16 mouse cellular contexts compared by ENCODE assay signal in the genomic region with DNA sequence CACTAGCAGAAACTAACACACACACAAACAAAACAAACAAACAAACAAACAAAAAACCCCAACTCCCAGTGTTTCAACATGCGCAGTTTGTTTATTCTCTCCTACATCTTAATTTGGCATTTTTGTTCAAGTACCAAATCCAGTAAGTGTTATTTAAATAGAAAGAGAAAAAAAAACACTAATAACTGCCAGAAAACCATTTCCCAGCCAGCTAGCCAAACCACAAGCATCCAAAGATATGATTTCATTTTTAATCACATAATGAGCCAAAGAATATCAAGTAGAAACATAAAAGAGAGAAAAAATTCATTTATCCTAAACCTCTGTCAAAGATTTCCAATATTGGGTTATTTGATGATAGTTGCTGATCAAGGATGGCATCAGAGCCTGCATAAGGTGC.
"Had no signal": no experiment of that assay in that cellular context is flagged by ENCODE, and none has a peak within 500 bp of the region (broad histone marks: within the 10 kb centered on the region; RNA-seq: fewer than 3 reads in every experiment).

No protein-coding gene starts in this region.

- H3K36me3 ChIP-seq: liver, embryonic 13.5 days; midbrain, embryonic 10.5 days; midbrain, embryonic 13.5 days; neural tube, embryonic 12.5 days; neural tube, embryonic 15.5 days had no signal

- H3K9ac ChIP-seq: liver, embryonic 13.5 days; midbrain, embryonic 13.5 days; neural tube, embryonic 12.5 days; neural tube, embryonic 15.5 days had no signal

- H3K27me3 ChIP-seq: liver, embryonic 13.5 days; megakaryocyte, embryonic 14.5 days; midbrain, embryonic 13.5 days; neural tube, embryonic 12.5 days; neural tube, embryonic 15.5 days had no signal

- H3K4me2 ChIP-seq: liver, embryonic 13.5 days; midbrain, embryonic 13.5 days; neural tube, embryonic 12.5 days; neural tube, embryonic 15.5 days had no signal

- H3K4me1 ChIP-seq: liver, embryonic 13.5 days; midbrain, embryonic 10.5 days; midbrain, embryonic 13.5 days; neural tube, embryonic 12.5 days; neural tube, embryonic 15.5 days had no signal

- DNase-seq: kidney, adult 11 months; kidney, adult 8-10 months; kidney, postnatal 25 days; layer of hippocampus, postnatal 36 days; liver, embryonic 13.5 days; lung, adult 2 months; lung, postnatal 36 days; retina, postnatal 1 day; thymus, adult 18-20 months; thymus, postnatal 36 days had no signal

- H3K4me3 ChIP-seq: left cerebral cortex, adult 2 months; liver, embryonic 13.5 days; megakaryocyte, embryonic 14.5 days; midbrain, embryonic 10.5 days; midbrain, embryonic 13.5 days; neural tube, embryonic 12.5 days; neural tube, embryonic 15.5 days had no signal

- H3K27ac ChIP-seq: liver, embryonic 13.5 days; midbrain, embryonic 10.5 days; midbrain, embryonic 13.5 days; neural tube, embryonic 12.5 days; neural tube, embryonic 15.5 days had no signal
